Mouse (Mus musculus) bone marrow, adult 2 months (tissue): ENCODE data around the gene Gm20795.
"Not testable (repeated sequence)": the region's sequence is repeated elsewhere in the genome, so short reads cannot be mapped to it uniquely, and the experiment has no call there.

Experiments
- CTCF ChIP-seq: fragments of 200-500 bp; IDR thresholded peaks from 2 replicates; pipeline ENCODE4 v1.5.1; 2011; ENCODE audit warnings: low read length, control low read depth; ENCODE audit not compliant: control insufficient read depth, insufficient read depth
- POLR2A ChIP-seq: fragments of 200-500 bp; IDR thresholded peaks from 2 replicates; pipeline ENCODE4 v1.6.1; 2011; ENCODE audit warnings: low read depth, mild to moderate bottlenecking, control low read depth, low read length, borderline replicate concordance; ENCODE audit not compliant: control insufficient read depth

DNA sequence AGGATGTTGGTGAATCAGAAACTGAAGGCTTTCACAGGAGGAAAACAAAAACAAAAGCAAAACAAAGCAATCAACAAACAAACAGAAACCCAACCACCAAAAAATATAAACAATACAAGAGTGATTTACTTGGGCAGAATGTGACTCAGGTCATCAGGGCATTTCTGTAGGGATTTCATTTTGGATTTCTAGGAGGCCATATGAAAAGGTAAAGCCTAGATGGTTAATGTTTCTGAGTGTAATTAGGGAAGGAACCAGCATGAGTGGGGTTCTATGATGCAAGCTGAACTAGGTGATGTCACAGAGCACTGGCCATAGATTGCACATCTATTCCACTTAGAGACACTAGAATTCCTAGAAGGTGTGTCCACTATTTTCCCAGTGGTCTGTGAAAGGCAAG, at the start of gene Gm20795:
- TF ChIP-seq CTCF, POLR2A: not testable (repeated sequence)
